Mouse (Mus musculus) Muller cell, postnatal 12 days (primary cell): ENCODE measurements around the gene Mthfsd.

Experiments used
- DNase-seq: peaks from one replicate; pipeline ENCODE4 v3.0.0-alpha.2; 2015; ENCODE audit errors: inconsistent ontology term

Gene Mthfsd

GRCm38 (mm10) chr8:121088871-121089630, 19.1 kb downstream of the Mthfsd start:
- no peak for DNase-seq

GRCm38 (mm10) chr8:121088281-121088680, 19.9 kb downstream of the Mthfsd start:
- no peak for DNase-seq

GRCm38 (mm10) chr8:121086004-121086900, 21.9 kb downstream of the Mthfsd start:
- no peak for DNase-seq

DNA sequence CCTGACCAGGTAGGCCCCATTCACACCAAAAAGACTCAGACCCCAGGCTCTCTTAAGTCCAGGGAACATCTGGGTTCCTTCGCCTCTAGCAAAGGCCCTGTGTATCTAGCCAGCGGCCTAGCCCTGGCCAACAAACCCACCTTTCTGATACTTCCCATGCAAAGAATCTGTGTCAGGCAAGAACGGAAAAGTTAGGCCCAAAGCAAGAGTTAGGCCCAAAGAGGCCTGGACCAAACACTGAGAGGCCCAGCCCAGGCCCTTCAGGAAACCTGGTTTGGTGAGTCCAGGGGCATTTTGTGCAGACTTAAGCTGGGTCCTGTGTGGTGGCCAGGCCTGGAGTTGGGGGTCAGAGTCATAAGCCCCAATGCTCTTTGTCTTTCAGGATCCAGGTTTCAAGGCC, 22.6 kb downstream of the Mthfsd start:
- DNase-seq, result no peak

- no peak for DNase-seq
Measured at GRCm38 (mm10) chr8:121085011-121085410, 23.2 kb downstream of the Mthfsd start.

DNA sequence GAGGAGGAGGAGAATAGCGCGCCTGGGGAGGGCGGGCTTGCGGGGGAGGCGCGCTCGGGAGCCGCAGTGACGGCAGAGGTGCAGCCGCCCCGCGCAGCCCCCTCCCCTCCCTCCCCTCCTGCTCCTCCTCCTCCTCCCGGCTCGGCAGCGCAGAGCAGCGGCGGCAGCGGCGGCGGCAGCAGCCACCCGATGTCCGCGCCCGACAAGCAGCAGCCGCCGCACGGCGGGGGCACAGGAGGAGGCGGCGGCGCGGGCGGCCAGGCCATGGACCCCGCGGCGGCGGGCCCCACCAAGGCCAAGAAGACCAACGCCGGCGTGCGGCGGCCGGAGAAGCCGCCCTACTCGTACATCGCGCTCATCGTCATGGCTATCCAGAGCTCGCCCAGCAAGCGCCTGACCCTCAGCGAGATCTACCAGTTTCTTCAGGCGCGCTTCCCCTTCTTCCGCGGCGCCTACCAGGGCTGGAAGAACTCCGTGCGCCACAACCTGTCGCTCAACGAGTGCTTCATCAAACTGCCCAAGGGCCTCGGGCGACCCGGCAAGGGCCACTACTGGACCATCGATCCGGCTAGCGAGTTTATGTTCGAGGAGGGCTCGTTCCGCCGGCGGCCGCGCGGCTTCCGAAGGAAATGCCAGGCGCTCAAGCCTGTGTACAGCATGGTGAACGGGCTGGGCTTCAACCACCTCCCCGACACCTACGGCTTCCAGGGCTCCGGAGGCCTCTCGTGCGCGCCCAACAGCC, 23.8 kb downstream of the Mthfsd start, which contains the start of gene Foxf1:
TSS of gene Foxf1 (plus strand) at position 177 of the 742 bp plus-strand sequence.
- peak; percentile 58 for DNase-seq

GRCm38 (mm10) chr8:121083936-121084209, 24.3 kb downstream of the Mthfsd start:
- DNase-seq, result no peak

- DNase-seq, result peak; percentile 94
Measured at GRCm38 (mm10) chr8:121083093-121083935, 24.9 kb downstream of the Mthfsd start.

DNA sequence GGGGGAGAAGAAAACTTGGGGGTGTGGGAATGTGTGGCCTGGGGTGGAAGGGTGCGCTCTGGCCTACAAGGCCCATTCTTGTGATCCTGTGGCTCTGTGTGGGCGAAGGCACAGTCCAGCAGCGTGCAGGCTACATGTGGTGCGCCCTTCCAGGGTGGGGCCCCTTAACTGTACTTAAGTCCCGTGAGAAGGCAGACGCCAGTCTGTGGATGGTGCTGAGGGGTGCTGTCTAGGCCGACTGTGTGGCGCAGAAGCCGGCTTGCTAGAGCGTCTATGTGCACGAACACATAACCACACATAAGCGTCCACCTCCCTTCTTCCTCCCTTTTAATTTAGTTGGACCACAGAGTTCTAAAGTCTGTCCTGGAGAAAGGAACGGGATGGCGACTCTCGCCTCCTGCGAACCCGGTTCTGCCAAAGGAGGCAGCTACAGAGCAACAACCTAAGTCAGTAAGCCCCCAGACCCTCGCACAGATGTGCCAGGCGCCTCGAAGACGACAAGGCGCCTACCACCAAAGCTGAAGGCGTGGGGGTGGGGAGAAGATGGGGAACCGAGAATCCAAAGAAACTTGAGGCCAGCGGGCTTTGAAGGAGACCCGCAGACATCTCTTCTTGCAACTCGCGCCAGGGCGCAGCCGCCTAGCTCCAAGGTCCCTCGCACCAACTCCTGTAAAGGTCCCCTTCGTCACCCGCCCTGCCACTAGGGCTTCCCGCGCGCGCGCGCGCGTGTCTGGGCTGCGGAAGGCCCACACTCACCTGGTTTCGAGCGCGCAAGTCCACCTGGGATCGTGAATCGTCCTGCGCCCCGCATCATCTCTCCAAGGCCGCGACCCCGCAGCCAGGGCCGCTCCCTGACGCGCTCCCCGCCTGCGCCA, 25.7 kb downstream of the Mthfsd start:
- no peak for DNase-seq

GRCm38 (mm10) chr8:121081398-121081797, 26.8 kb downstream of the Mthfsd start:
- no peak for DNase-seq

DNA sequence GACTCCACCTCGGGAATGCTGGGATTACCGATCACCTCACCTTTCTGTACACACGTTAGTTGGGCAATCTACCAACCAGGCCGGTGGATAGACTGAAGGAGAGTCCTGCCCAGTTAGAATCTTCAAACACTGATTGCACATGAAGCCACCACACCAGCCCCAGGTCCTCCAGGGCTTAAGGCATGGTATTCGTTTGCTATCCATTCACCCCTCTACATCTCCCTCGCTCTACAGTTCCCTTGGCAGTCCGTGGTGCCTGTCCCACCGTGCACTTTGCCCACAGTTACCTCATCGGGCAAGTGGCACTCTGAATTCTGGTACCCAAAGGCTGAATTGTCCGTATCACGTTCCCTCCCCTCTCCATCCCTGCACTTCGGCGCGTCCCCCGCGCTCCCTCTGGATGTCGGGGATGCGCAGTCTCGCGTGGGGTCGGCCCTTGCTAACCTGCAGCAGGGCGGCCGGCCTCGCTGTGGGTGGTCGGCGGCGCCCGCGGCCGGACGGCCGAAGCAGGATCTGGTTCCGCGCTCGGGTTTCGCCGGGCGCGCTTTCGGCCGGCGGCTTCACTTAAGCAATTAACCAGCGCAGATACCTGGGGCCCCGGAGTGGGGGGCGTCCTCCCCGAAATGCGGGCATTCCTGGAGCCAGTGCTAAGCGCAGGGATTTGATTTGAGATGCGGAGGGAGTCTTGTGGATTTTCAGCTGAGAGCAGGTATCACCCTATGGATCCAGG, 27.7 kb downstream of the Mthfsd start:
- DNase-seq, result no peak

DNA sequence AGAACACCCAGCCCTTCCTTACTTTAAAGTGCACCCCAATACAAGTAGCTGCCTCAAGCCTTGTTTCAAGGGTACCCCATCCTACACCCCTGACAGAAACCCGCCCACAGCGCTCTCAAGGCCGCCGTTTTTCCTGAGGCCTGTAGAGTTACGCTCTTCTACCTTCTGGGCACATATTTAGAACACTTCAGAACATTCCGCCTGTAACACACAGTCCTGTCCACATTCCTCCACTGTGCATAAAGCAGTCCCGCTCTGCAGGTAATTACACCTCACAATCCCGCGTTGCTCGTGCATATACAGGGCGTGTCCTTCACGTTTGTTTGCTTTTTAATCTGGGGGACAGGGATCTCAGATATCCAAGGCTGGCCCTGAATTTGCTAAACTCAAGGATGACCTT, 28.2 kb downstream of the Mthfsd start:
- no peak for DNase-seq

GRCm38 (mm10) chr8:121079201-121079600, 29.0 kb downstream of the Mthfsd start:
- DNase-seq, result no peak

- no peak for DNase-seq
Measured at GRCm38 (mm10) chr8:121078721-121079120, 29.5 kb downstream of the Mthfsd start.

DNA sequence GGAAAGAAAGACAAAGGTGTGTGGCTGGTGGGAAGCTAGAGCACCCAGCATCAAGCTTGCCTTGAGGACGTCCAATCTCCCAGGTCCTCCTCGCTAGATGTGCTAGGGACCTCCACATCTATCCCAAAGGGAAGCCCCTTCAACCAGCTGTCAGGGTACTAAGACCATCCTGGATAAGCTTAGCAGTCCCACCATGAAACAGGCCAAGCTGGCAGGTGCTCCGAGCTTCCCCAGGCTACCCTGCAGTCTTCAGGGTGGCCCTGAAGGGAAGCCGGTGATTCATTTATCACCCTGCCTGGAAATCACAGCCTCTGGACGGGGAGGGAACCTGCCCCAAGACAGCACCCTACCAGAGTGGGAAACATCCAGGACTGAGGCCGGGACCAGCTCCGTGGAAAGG, 31.6 kb downstream of the Mthfsd start:
- no peak for DNase-seq

DNA sequence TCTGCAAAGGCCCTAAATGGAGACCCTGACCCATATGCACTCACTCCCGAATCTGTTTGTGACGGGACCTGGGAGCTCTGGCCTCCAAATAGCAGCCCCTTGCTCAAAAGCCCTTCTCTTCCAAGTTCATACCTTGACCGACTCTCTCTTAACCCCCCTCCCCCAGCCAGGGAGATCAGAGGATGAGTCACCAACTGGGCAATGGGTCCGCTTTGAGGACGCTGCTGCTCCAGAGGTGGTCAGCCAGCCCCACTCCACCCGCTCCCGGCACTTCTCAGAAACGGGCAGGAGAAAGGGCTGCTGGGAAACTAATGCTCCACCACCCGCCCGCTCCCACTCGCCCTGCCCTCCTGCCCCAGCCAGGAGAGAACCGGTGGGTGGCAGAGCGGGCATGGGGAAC, 32.3 kb downstream of the Mthfsd start:
- no peak for DNase-seq

GRCm38 (mm10) chr8:121074848-121075145, 33.4 kb downstream of the Mthfsd start:
- DNase-seq, result no peak

GRCm38 (mm10) chr8:121074108-121074847, 33.9 kb downstream of the Mthfsd start:
- DNase-seq, result no peak
